Mouse (Mus musculus): Measurements from ENCODE around the gene Coq10a. TPM values are rescaled to one million over a fixed set of nuclear protein-coding genes. Genes with fewer than 3 reads are reported as not detected.

The Coq10a gene
- polyA plus RNA-seq, 1 experiment from 2014 or later, result 40.8 TPM

GRCm38 (mm10) chr10:128401638-128402037, 32.8 kb upstream of the Coq10a start:
- 81% methylated on average over 9 of the region's 9 CpGs for WGBS
- Histone ChIP-seq H3K4me1 (no peaks in the 10 kb centered on the region), H3K9me3 (replicated peaks) (no peaks in the 10 kb centered on the region), H3K27me3 (replicated peaks) (no peaks in the 10 kb centered on the region), H3K4me2 (no peak overlapping the region), H3K4me3 (replicated peaks) (no peak overlapping the region), H3K36me3 (peaks cover 14% of the 10 kb centered on the region), H3K9ac (replicated peaks) (no peak overlapping the region), H3K27ac (replicated peaks) (no peak overlapping the region)
- no peak for ATAC-seq (ENCODE audit: low FRiP score)

GRCm38 (mm10) chr10:128401056-128401455, 32.3 kb upstream of the Coq10a start, which contains the start of gene Slc39a5:
Slc39a5 (minus strand) TSS chr10:128401229.
- H3K27me3 ChIP-seq (replicated peaks), result no peaks in the 10 kb centered on the region
- no peak within 1 kb of the TSS for H3K27ac ChIP-seq (replicated peaks)
- no peaks in the 10 kb centered on the region for H3K9me3 ChIP-seq (replicated peaks)
- ATAC-seq (ENCODE audit: low FRiP score), result no peak
- no peak within 1 kb of the TSS for H3K4me3 ChIP-seq (replicated peaks)
- H3K4me2 ChIP-seq, result no peak within 1 kb of the TSS
- peaks cover 8% of the 10 kb centered on the region for H3K36me3 ChIP-seq
- H3K9ac ChIP-seq (replicated peaks), result no peak within 1 kb of the TSS
- no peaks in the 10 kb centered on the region for H3K4me1 ChIP-seq
- 8% methylated on average over 2 of the region's 2 CpGs for WGBS

GRCm38 (mm10) chr10:128400338-128400737, 31.5 kb upstream of the Coq10a start:
- Histone ChIP-seq H3K36me3 (peaks cover 6% of the 10 kb centered on the region; the same call in 1 of the 2 replicates), H3K4me3 (replicated peaks) (no peak overlapping the region), H3K4me1 (no peaks in the 10 kb centered on the region), H3K4me2 (no peak overlapping the region), H3K9me3 (replicated peaks) (no peaks in the 10 kb centered on the region), H3K9ac (replicated peaks) (no peak overlapping the region), H3K27ac (replicated peaks) (no peak overlapping the region), H3K27me3 (replicated peaks) (no peaks in the 10 kb centered on the region)
- 36% methylated on average over 5 of the region's 5 CpGs for WGBS
- ATAC-seq (ENCODE audit: low FRiP score), result no peak

GRCm38 (mm10) chr10:128397466-128397865, 28.7 kb upstream of the Coq10a start:
- Histone ChIP-seq H3K4me1 (no peaks in the 10 kb centered on the region), H3K4me3 (replicated peaks) (no peak overlapping the region), H3K4me2 (no peak overlapping the region), H3K27me3 (replicated peaks) (no peaks in the 10 kb centered on the region), H3K27ac (replicated peaks) (no peak overlapping the region), H3K9me3 (replicated peaks) (no peaks in the 10 kb centered on the region), H3K9ac (replicated peaks) (no peak overlapping the region), H3K36me3 (peaks cover 21% of the 10 kb centered on the region)
- ATAC-seq (ENCODE audit: low FRiP score), result no peak
- WGBS, result 61% methylated on average over 7 of the region's 7 CpGs

- no peak overlapping the region for H3K4me2 ChIP-seq
- no peaks in the 10 kb centered on the region for H3K4me1 ChIP-seq
- no peaks in the 10 kb centered on the region for H3K27me3 ChIP-seq (replicated peaks)
- no peak overlapping the region for H3K4me3 ChIP-seq (replicated peaks)
- H3K9ac ChIP-seq (replicated peaks), result no peak overlapping the region
- peaks cover 27% of the 10 kb centered on the region for H3K36me3 ChIP-seq
- no peaks in the 10 kb centered on the region for H3K9me3 ChIP-seq (replicated peaks)
- H3K27ac ChIP-seq (replicated peaks), result no peak overlapping the region
- no peak for ATAC-seq (ENCODE audit: low FRiP score)
- WGBS, result 65% methylated on average over 10 of the region's 10 CpGs
These were observed 28.0 kb upstream of the Coq10a start for GRCm38 (mm10) chr10:128396716-128397264.

GRCm38 (mm10) chr10:128396017-128396673, 27.3 kb upstream of the Coq10a start:
- 78% methylated on average over 11 of the region's 11 CpGs for WGBS
- no peaks in the 10 kb centered on the region for H3K27me3 ChIP-seq (replicated peaks)
- H3K36me3 ChIP-seq, result peaks cover 31% of the 10 kb centered on the region
- H3K4me3 ChIP-seq (replicated peaks), result no peak overlapping the region
- no peaks in the 10 kb centered on the region for H3K9me3 ChIP-seq (replicated peaks)
- H3K4me2 ChIP-seq, result no peak overlapping the region
- ATAC-seq (ENCODE audit: low FRiP score), result no peak
- H3K9ac ChIP-seq (replicated peaks), result no peak overlapping the region
- H3K4me1 ChIP-seq, result no peaks in the 10 kb centered on the region
- no peak overlapping the region for H3K27ac ChIP-seq (replicated peaks)

- H3K9me3 ChIP-seq (replicated peaks), result no peaks in the 10 kb centered on the region
- H3K9ac ChIP-seq (replicated peaks), result no peak overlapping the region
- peaks cover 74% of the 10 kb centered on the region for H3K36me3 ChIP-seq
- H3K27me3 ChIP-seq (replicated peaks), result no peaks in the 10 kb centered on the region
- no peaks in the 10 kb centered on the region for H3K4me1 ChIP-seq
- no peak overlapping the region for H3K4me2 ChIP-seq
- H3K27ac ChIP-seq (replicated peaks), result no peak overlapping the region
- no peak overlapping the region for H3K4me3 ChIP-seq (replicated peaks)
- no peak for ATAC-seq (ENCODE audit: low FRiP score)
- WGBS, result 85% methylated on average over 6 of the region's 6 CpGs
These were observed 23.1 kb upstream of the Coq10a start for GRCm38 (mm10) chr10:128391850-128392249.

- WGBS, result 93% methylated on average over 12 of the region's 12 CpGs
- Histone ChIP-seq H3K36me3 (peaks cover 88% of the 10 kb centered on the region), H3K9me3 (replicated peaks) (no peaks in the 10 kb centered on the region), H3K4me2 (no peak overlapping the region), H3K4me3 (replicated peaks) (no peak overlapping the region), H3K27ac (replicated peaks) (no peak overlapping the region), H3K4me1 (no peaks in the 10 kb centered on the region), H3K9ac (replicated peaks) (no peak overlapping the region), H3K27me3 (replicated peaks) (no peaks in the 10 kb centered on the region)
- no peak for ATAC-seq (ENCODE audit: low FRiP score)
These were observed 21.6 kb upstream of the Coq10a start for GRCm38 (mm10) chr10:128390366-128390765.

- H3K27me3 ChIP-seq (replicated peaks), result no peaks in the 10 kb centered on the region
- no peaks in the 10 kb centered on the region for H3K4me1 ChIP-seq
- ATAC-seq (ENCODE audit: low FRiP score), result no peak
- no peaks in the 10 kb centered on the region for H3K9me3 ChIP-seq (replicated peaks)
- WGBS, result 88% methylated on average over 6 of the region's 6 CpGs
- H3K4me2 ChIP-seq, result no peak overlapping the region
- H3K9ac ChIP-seq (replicated peaks), result no peak overlapping the region
- H3K27ac ChIP-seq (replicated peaks), result no peak overlapping the region
- H3K36me3 ChIP-seq, result peaks cover 95% of the 10 kb centered on the region
- H3K4me3 ChIP-seq (replicated peaks), result no peak overlapping the region
These were observed 20.8 kb upstream of the Coq10a start for GRCm38 (mm10) chr10:128389570-128389969.

GRCm38 (mm10) chr10:128388941-128389340, 20.1 kb upstream of the Coq10a start:
- no peaks in the 10 kb centered on the region for H3K4me1 ChIP-seq
- no peak overlapping the region for H3K9ac ChIP-seq (replicated peaks)
- 92% methylated on average over 14 of the region's 14 CpGs for WGBS
- H3K4me3 ChIP-seq (replicated peaks), result no peak overlapping the region
- H3K36me3 ChIP-seq, result peaks cover 97% of the 10 kb centered on the region
- no peaks in the 10 kb centered on the region for H3K27me3 ChIP-seq (replicated peaks)
- ATAC-seq (ENCODE audit: low FRiP score), result no peak
- H3K9me3 ChIP-seq (replicated peaks), result no peaks in the 10 kb centered on the region
- H3K27ac ChIP-seq (replicated peaks), result no peak overlapping the region
- H3K4me2 ChIP-seq, result no peak overlapping the region

GRCm38 (mm10) chr10:128385902-128386301, 17.1 kb upstream of the Coq10a start:
- Histone ChIP-seq H3K27ac (replicated peaks) (no peak overlapping the region), H3K4me3 (replicated peaks) (no peak overlapping the region), H3K36me3 (peaks cover 97% of the 10 kb centered on the region), H3K27me3 (replicated peaks) (no peaks in the 10 kb centered on the region), H3K4me2 (no peak overlapping the region), H3K4me1 (no peaks in the 10 kb centered on the region), H3K9me3 (replicated peaks) (no peaks in the 10 kb centered on the region), H3K9ac (replicated peaks) (no peak overlapping the region)
- no peak for ATAC-seq (ENCODE audit: low FRiP score)
- WGBS, result 89% methylated on average over 7 of the region's 7 CpGs

- Histone ChIP-seq H3K4me2 (no peak overlapping the region), H3K4me1 (peaks cover 20% of the 10 kb centered on the region), H3K27ac (replicated peaks) (no peak overlapping the region), H3K9ac (replicated peaks) (no peak overlapping the region), H3K9me3 (replicated peaks) (no peaks in the 10 kb centered on the region), H3K36me3 (peaks cover 85% of the 10 kb centered on the region), H3K27me3 (replicated peaks) (no peaks in the 10 kb centered on the region), H3K4me3 (replicated peaks) (no peak overlapping the region)
- 92% methylated on average over 8 of the region's 8 CpGs for WGBS
- ATAC-seq (ENCODE audit: low FRiP score), result no peak
These were observed 13.7 kb upstream of the Coq10a start for GRCm38 (mm10) chr10:128382482-128382881.

Data from neural tube, embryonic 15.5 days (tissue).